9 mouse cellular contexts compared by ENCODE assay signal in the genomic region with DNA sequence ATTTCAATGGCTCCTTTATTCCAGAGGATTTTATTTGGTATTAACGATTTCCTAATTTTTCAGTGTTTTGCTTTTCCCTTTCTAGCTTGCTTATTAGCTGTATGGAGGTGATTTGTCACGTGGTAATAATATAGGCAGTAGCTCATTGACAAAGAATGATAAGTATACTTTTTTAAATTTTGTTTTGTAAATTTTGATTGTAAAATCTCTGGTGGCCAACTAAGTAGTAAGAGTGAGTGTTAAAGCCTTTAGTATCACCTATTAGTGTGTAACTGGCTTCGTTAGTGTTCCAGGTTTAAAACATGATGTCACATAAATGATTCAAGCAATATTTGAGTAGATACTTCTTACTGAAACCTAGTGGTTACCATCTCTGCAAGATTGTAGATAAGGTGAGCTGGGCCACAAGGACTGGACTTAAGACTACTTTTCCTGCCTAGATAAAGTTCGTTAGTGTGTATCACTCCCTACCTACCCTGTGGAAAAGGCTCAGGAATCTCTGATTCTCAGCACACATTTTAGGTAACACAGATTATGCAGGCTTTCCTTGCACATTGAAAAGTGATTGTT. TPM values are rescaled to one million over a fixed set of nuclear protein-coding genes. Genes with fewer than 3 reads are reported as not detected.
DNase-seq lines count a peak whose midpoint lies in the region; ATAC-seq and TF ChIP-seq lines count a peak whose summit lies in the region.
"Had no signal": no experiment of that assay in that cellular context is flagged by ENCODE, and none has a peak within 500 bp of the region (broad histone marks: within the 10 kb centered on the region; RNA-seq: fewer than 3 reads in every experiment).

No protein-coding gene starts in this region.

- TF ChIP-seq CTCF in lung, embryonic 14.5 days (IDR thresholded peaks at IDR 0.05; ENCODE audit: low read depth): no peak
- no peak for TF ChIP-seq CTCF in embryonic fibroblast, embryonic 13.5 days (IDR thresholded peaks at IDR 0.05; ENCODE audit: borderline replicate concordance, insufficient read depth, low read length)

- H3K27me3 ChIP-seq in lung, embryonic 14.5 days (ENCODE audit: insufficient read depth, low read length): no peaks in the 10 kb centered on the region
- H3K27me3 ChIP-seq in limb, embryonic 14.5 days (ENCODE audit: control insufficient read depth, insufficient read depth, low read length): no peaks in the 10 kb centered on the region
- H3K27me3 ChIP-seq in stomach, embryonic 14.5 days (ENCODE audit: control insufficient read depth, insufficient read depth, low read length): no peaks in the 10 kb centered on the region

- H3K9ac ChIP-seq in lung, embryonic 14.5 days: peak overlapping the region; percentile 99; the same call in 1 of the 2 replicates
- peak overlapping the region; percentile 99 for H3K9ac ChIP-seq in limb, embryonic 14.5 days (ENCODE audit: low read depth, low read length, severe bottlenecking)
- 0 out of 2 replicates have a peak overlapping the region, but pooled peaks have one; percentile 97 for H3K9ac ChIP-seq in stomach, embryonic 14.5 days (replicated peaks; ENCODE audit: low read depth, low read length)

- H3K4me1 ChIP-seq in lung, embryonic 14.5 days (ENCODE audit: insufficient read depth): peaks cover 4% of the 10 kb centered on the region; the same call in 1 of the 2 replicates
- H3K4me1 ChIP-seq in embryonic fibroblast, embryonic 13.5 days (ENCODE audit: control insufficient read depth, insufficient read depth, low read length): 0 out of 2 replicates have a peak, but pooled peaks cover 4% of the 10 kb centered on the region
- H3K4me1 ChIP-seq in limb, embryonic 14.5 days (ENCODE audit: control insufficient read depth, insufficient read depth, low read length): peaks cover 7% of the 10 kb centered on the region; the same call in 1 of the 2 replicates
- H3K4me1 ChIP-seq in stomach, embryonic 14.5 days (ENCODE audit: control insufficient read depth, insufficient read depth, low read length): peaks cover 7% of the 10 kb centered on the region; the same call in 1 of the 2 replicates

- WGBS in lung, embryonic 14.5 days: 65% methylated on average over 4 of the region's 4 CpGs
- WGBS in limb, embryonic 14.5 days: 59% methylated on average over 4 of the region's 4 CpGs
- 59% methylated on average over 4 of the region's 4 CpGs for WGBS in stomach, embryonic 14.5 days

- no peaks in the 10 kb centered on the region for H3K9me3 ChIP-seq in lung, embryonic 14.5 days (ENCODE audit: low read depth, low read length)
- H3K9me3 ChIP-seq in limb, embryonic 14.5 days (ENCODE audit: control insufficient read depth, low read length): no peaks in the 10 kb centered on the region
- H3K9me3 ChIP-seq in stomach, embryonic 14.5 days (ENCODE audit: control insufficient read depth, low read depth, low read length): no peaks in the 10 kb centered on the region

- no peak for ATAC-seq in lung, embryonic 14.5 days (ENCODE audit: insufficient read depth)
- no peak for ATAC-seq in limb, embryonic 14.5 days (ENCODE audit: low FRiP score, low read depth)
- ATAC-seq in stomach, embryonic 14.5 days (ENCODE audit: insufficient number of reproducible peaks, insufficient read depth, low FRiP score, low read depth): no peak
- ATAC-seq: activated CD4-positive, CD25-positive, alpha-beta regulatory T cell, adult 4 months had no signal

- H3K4me2 ChIP-seq in lung, embryonic 14.5 days: peak overlapping the region; percentile 82
- H3K4me2 ChIP-seq in limb, embryonic 14.5 days (replicated peaks; ENCODE audit: low read depth, low read length, severe bottlenecking): peak overlapping the region; percentile 72
- H3K4me2 ChIP-seq in stomach, embryonic 14.5 days (replicated peaks; ENCODE audit: low read depth, low read length): peak overlapping the region; percentile 64

- H3K27ac ChIP-seq in lung, embryonic 14.5 days (ENCODE audit: low read depth): no peak overlapping the region
- H3K27ac ChIP-seq in embryonic fibroblast, embryonic 13.5 days (ENCODE audit: insufficient read depth, low read length): no peak overlapping the region
- H3K27ac ChIP-seq in limb, embryonic 14.5 days (replicated peaks; ENCODE audit: low read depth, low read length): no peak overlapping the region
- no peak overlapping the region for H3K27ac ChIP-seq in stomach, embryonic 14.5 days (ENCODE audit: low read length)

- H3K36me3 ChIP-seq in lung, embryonic 14.5 days (ENCODE audit: insufficient read depth): no peaks in the 10 kb centered on the region
- H3K36me3 ChIP-seq in limb, embryonic 14.5 days (ENCODE audit: control insufficient read depth, insufficient read depth, low read length): no peaks in the 10 kb centered on the region
- H3K36me3 ChIP-seq in stomach, embryonic 14.5 days (ENCODE audit: control insufficient read depth, insufficient read depth, low read length): no peaks in the 10 kb centered on the region

- no peak for DNase-seq in lung, embryonic 14.5 days
- DNase-seq in lung, postnatal 14 days: no peak
- no peak for DNase-seq in limb, embryonic 14.5 days (ENCODE audit: low spot score)
- DNase-seq in thymus, postnatal 10 days (ENCODE audit: low spot score in 2 of 2): no peak
- no peak for DNase-seq in left cerebral cortex, postnatal 4 days
- DNase-seq in retina, postnatal 1 day: no peak

- intact Hi-C loops in left cerebral cortex, postnatal 4 days (cut with DNase I): no loop called here

- H3K4me3 ChIP-seq in lung, embryonic 14.5 days (ENCODE audit: low read depth, low read length): peak overlapping the region; percentile 91
- H3K4me3 ChIP-seq in embryonic fibroblast, embryonic 13.5 days (ENCODE audit: insufficient read depth, low read length): peak overlapping the region; percentile 27; the same call in 1 of the 2 replicates
- H3K4me3 ChIP-seq in limb, embryonic 14.5 days (replicated peaks; ENCODE audit: low read length): peak overlapping the region; percentile 95
- peak overlapping the region; percentile 94 for H3K4me3 ChIP-seq in stomach, embryonic 14.5 days (ENCODE audit: low read depth, low read length)

- TF ChIP-seq POLR2A in embryonic fibroblast, embryonic 13.5 days (IDR thresholded peaks at IDR 0.05; ENCODE audit: low read depth, low read length): no peak
- TF ChIP-seq POLR2A in limb, embryonic 14.5 days (IDR thresholded peaks at IDR 0.05; ENCODE audit: borderline replicate concordance, extremely low read depth, insufficient read depth, insufficient read length): no peak

RNA-seq across cellular contexts. Expression of gene Fxr1, which starts 1.6 kb away (rescaled TPM):
- polyA plus RNA-seq in lung, embryonic 14.5 days (2014; fragmentation: Nextera tagmentation; extraction: Ambion mirVana): 54.3 and 56.6 TPM in 2 replicates
- 143 and 156 TPM in 2 replicates for polyA plus RNA-seq in embryonic fibroblast, embryonic 13.5 days (2011; ENCODE audit: insufficient read length, low read depth, missing spikeins)
- polyA plus RNA-seq in limb, embryonic 14.5 days (2012; rRNA removed): 51.4 and 80.4 TPM in 2 replicates
- polyA plus RNA-seq in limb, embryonic 14.5 days (2014; fragmentation: Nextera tagmentation; extraction: Ambion mirVana): 62.9 and 63.5 TPM in 2 replicates
- polyA plus RNA-seq in stomach, embryonic 14.5 days (2014; fragmentation: Nextera tagmentation; extraction: Ambion mirVana): 59.4 and 61.8 TPM in 2 replicates
- total RNA-seq in left cerebral cortex, postnatal 4 days (2021): 10 to 100 TPM; 73.8 to 84.8 TPM

RNA-seq across cellular contexts. Expression of gene Dnajc19, which starts 59.8 kb away (rescaled TPM):
- polyA plus RNA-seq in lung, embryonic 14.5 days (2014; fragmentation: Nextera tagmentation; extraction: Ambion mirVana): 141 and 146 TPM in 2 replicates
- 53.3 and 56.6 TPM in 2 replicates for polyA plus RNA-seq in embryonic fibroblast, embryonic 13.5 days (2011; ENCODE audit: insufficient read length, low read depth, missing spikeins)
- 66.7 and 91.5 TPM in 2 replicates for polyA plus RNA-seq in limb, embryonic 14.5 days (2012; rRNA removed)
- 138 and 148 TPM in 2 replicates for polyA plus RNA-seq in limb, embryonic 14.5 days (2014; fragmentation: Nextera tagmentation; extraction: Ambion mirVana)
- 153 and 163 TPM in 2 replicates for polyA plus RNA-seq in stomach, embryonic 14.5 days (2014; fragmentation: Nextera tagmentation; extraction: Ambion mirVana)
- total RNA-seq in left cerebral cortex, postnatal 4 days (2021): 10 to 100 TPM; 64.0 to 71.9 TPM

Comparison
In these comparisons a context has a peak if more than half of its experiments do, and no peak if none do; other contexts are left out.
1. H3K4me3 ChIP-seq: peak in every context shown above with its lines; median percentile 95 in limb, embryonic 14.5 days; 94 in stomach, embryonic 14.5 days; 91 in lung, embryonic 14.5 days; 27 in embryonic fibroblast, embryonic 13.5 days.